Mouse (Mus musculus) right cerebral cortex, postnatal 25 days (tissue): ENCODE data around the gene Mrpl1.

Experiments
- DNase-seq: peaks from one replicate; pipeline ENCODE4 v3.0.0; 2022

The Mrpl1 gene

GRCm38 (mm10) chr5:96207531-96207930, 1.8 kb upstream of the Mrpl1 start:
- DNase-seq, result no peak

GRCm38 (mm10) chr5:96208543-96208942, 750 bp upstream of the Mrpl1 start:
- no peak for DNase-seq

- DNase-seq, result peak; percentile 89
Measured at GRCm38 (mm10) chr5:96209916-96210583, 757 bp downstream of the Mrpl1 start.

GRCm38 (mm10) chr5:96218648-96219047, 9.4 kb downstream of the Mrpl1 start:
- no peak for DNase-seq

GRCm38 (mm10) chr5:96219512-96219911, 10.2 kb downstream of the Mrpl1 start:
- DNase-seq, result no peak

- no peak for DNase-seq
Measured at GRCm38 (mm10) chr5:96221298-96221697, 12.0 kb downstream of the Mrpl1 start.

- DNase-seq, result no peak
Measured at GRCm38 (mm10) chr5:96221812-96222585, 12.7 kb downstream of the Mrpl1 start.

- no peak for DNase-seq
Measured at GRCm38 (mm10) chr5:96222964-96223363, 13.7 kb downstream of the Mrpl1 start.

GRCm38 (mm10) chr5:96226490-96226889, 17.2 kb downstream of the Mrpl1 start:
- DNase-seq, result no peak

GRCm38 (mm10) chr5:96228967-96229366, 19.7 kb downstream of the Mrpl1 start:
- DNase-seq, result no peak

GRCm38 (mm10) chr5:96238797-96239196, 29.5 kb downstream of the Mrpl1 start:
- DNase-seq, result no peak

GRCm38 (mm10) chr5:96240856-96241255, 31.6 kb downstream of the Mrpl1 start:
- DNase-seq, result no peak

- no peak for DNase-seq
Measured at GRCm38 (mm10) chr5:96244511-96244910, 35.2 kb downstream of the Mrpl1 start.

GRCm38 (mm10) chr5:96253995-96254394, 44.7 kb downstream of the Mrpl1 start:
- no peak for DNase-seq

GRCm38 (mm10) chr5:96255166-96255565, 45.9 kb downstream of the Mrpl1 start:
- no peak for DNase-seq

GRCm38 (mm10) chr5:96258210-96258609, 48.9 kb downstream of the Mrpl1 start:
- DNase-seq, result no peak

- DNase-seq, result peak; percentile 33
Measured at GRCm38 (mm10) chr5:96267017-96267702, 57.9 kb downstream of the Mrpl1 start.

GRCm38 (mm10) chr5:96271070-96271469, 61.8 kb downstream of the Mrpl1 start:
- DNase-seq, result no peak

- DNase-seq, result no peak
Measured at GRCm38 (mm10) chr5:96305786-96306185, 96.5 kb downstream of the Mrpl1 start.

- DNase-seq, result no peak
Measured at GRCm38 (mm10) chr5:96306271-96306670, 97.0 kb downstream of the Mrpl1 start.

- no peak for DNase-seq
Measured at GRCm38 (mm10) chr5:96306826-96307225, 97.5 kb downstream of the Mrpl1 start.

- no peak for DNase-seq
Measured at GRCm38 (mm10) chr5:96308086-96308485, 98.8 kb downstream of the Mrpl1 start.

- DNase-seq, result no peak
Measured at GRCm38 (mm10) chr5:96308645-96309044, 99.4 kb downstream of the Mrpl1 start.

GRCm38 (mm10) chr5:96309566-96309965, 100.3 kb downstream of the Mrpl1 start:
- no peak for DNase-seq
